Mouse (Mus musculus) c-Kit-positive CD71-positive TER-119-positive erythroid progenitor cells, embryonic 14.5 days (primary cell): ENCODE data around the gene Gm21866.
"Not testable (repeated sequence)": the region's sequence is repeated elsewhere in the genome, so short reads cannot be mapped to it uniquely, and the experiment has no call there.

ENCODE experiments used
- DNase-seq: peaks from one replicate; pipeline ENCODE4 v3.0.0-alpha.2; 2013; ENCODE audit warnings: low spot score

Gm21866 gene

DNA sequence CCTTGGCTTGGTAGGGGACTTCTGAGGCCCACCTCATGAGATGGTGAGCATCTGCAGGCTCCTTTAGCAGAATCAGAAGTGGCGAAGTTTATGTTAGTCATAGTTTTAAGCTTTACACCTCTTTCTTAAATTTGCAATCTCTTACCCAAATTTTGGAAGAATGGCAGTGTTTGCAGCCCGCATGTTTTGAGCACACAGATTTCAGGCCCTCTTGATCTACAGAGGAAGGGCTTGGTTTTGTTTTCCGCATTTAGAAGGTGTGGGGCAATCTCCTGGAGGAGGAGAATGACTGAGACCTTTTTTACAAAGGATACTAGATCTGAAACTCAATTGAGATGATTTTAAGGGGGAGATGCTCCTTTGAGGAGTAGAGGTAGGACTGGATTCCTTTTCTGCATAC is at the start of gene Gm21866:
Gene Gm21866 (minus strand): TSS at position 101 of the 400 bp plus-strand sequence.
- not testable (repeated sequence) for DNase-seq

GRCm38 (mm10) chrY:13493726-13494125 is 28.3 kb upstream of the Gm21866 start, which contains the start of gene Gm20773:
Gene Gm20773 (plus strand): TSS chrY:13494026.
- DNase-seq: not testable (repeated sequence)
